Mouse (Mus musculus) erythroblast, embryonic 14.5 days (primary cell): ENCODE results near the gene Ero1lb.

Experiments used
- GATA1 ChIP-seq: IDR thresholded peaks from 2 replicates; pipeline ENCODE4 v1.6.1; 2012; ENCODE audit warnings: low read length, inconsistent platforms, mixed read lengths
- TAL1 ChIP-seq: IDR thresholded peaks from 3 replicates; pipeline ENCODE4 v1.6.1; 2012; ENCODE audit warnings: low read length, inconsistent platforms, mixed read lengths

DNA sequence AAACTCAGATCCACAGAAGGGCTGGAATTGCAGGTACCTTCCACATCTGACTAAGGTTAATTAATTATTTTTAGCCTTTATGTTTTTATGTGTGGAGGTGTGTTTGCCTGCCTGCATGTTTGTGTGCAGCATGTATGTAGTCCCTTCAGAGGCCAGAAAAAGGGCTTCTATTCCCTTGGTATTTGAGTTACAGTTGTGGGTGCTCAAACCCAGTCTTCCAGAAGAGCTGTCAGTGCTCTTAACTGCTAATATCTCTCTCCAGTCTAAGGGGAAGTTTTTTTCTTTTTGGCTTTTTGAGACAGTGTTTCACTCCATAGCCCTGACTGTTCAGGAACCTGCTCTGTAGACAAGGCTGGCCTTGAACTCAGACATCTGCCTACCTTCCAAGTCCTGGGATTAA is 43.3 kb upstream of the Ero1lb start:
- no peak for TF ChIP-seq GATA1
- no peak for TF ChIP-seq TAL1
